Mouse (Mus musculus): ENCODE results near the gene Zmynd11. TPM values are rescaled to one million over a fixed set of nuclear protein-coding genes. Genes with fewer than 3 reads are reported as not detected.

Gene Zmynd11
- polyA plus RNA-seq, 1 experiment from 2014 or later = 163 TPM

GRCm38 (mm10) chr13:9713462-9714134 is 51.5 kb downstream of the Zmynd11 start:
- H3K4me3 ChIP-seq (ENCODE audit: low read depth, low read length) = no peak overlapping the region
- 78% methylated on average over 6 of the region's 6 CpGs for whole genome bisulfite sequencing

GRCm38 (mm10) chr13:9712971-9713370 is 52.2 kb downstream of the Zmynd11 start:
- ATAC-seq (ENCODE audit: insufficient read depth) (no peak), DNase-seq (no peak)
- no peak for TF ChIP-seq CTCF (IDR thresholded peaks at IDR 0.05; ENCODE audit: low read depth)
- Histone ChIP-seq H3K27ac (ENCODE audit: low read depth) (no peak overlapping the region), H3K27me3 (ENCODE audit: insufficient read depth, low read length) (no peaks in the 10 kb centered on the region), H3K9ac (no peak overlapping the region), H3K4me2 (no peak overlapping the region), H3K4me3 (ENCODE audit: low read depth, low read length) (no peak overlapping the region), H3K9me3 (ENCODE audit: low read depth, low read length) (no peaks in the 10 kb centered on the region), H3K36me3 (ENCODE audit: insufficient read depth) (peaks cover 33% of the 10 kb centered on the region), H3K4me1 (ENCODE audit: insufficient read depth) (no peaks in the 10 kb centered on the region)
- WGBS = 88% methylated on average over 3 of the region's 3 CpGs

More at GRCm38 (mm10) chr13:9713462-9714134, 51.5 kb downstream of the Zmynd11 start:
- Histone ChIP-seq H3K4me1 (ENCODE audit: insufficient read depth) (no peaks in the 10 kb centered on the region), H3K4me2 (no peak overlapping the region), H3K36me3 (ENCODE audit: insufficient read depth) (peaks cover 26% of the 10 kb centered on the region), H3K9me3 (ENCODE audit: low read depth, low read length) (no peaks in the 10 kb centered on the region), H3K27me3 (ENCODE audit: insufficient read depth, low read length) (no peaks in the 10 kb centered on the region), H3K27ac (ENCODE audit: low read depth) (no peak overlapping the region), H3K9ac (no peak overlapping the region)
- TF ChIP-seq CTCF (IDR thresholded peaks at IDR 0.05; ENCODE audit: low read depth) = no peak
- no peak for DNase-seq
- ATAC-seq (ENCODE audit: insufficient read depth) = no peak

GRCm38 (mm10) chr13:9712409-9712808 is 52.7 kb downstream of the Zmynd11 start:
- no peak overlapping the region for H3K4me3 ChIP-seq (ENCODE audit: low read depth, low read length)
- no peak overlapping the region for H3K27ac ChIP-seq (ENCODE audit: low read depth)
- H3K9me3 ChIP-seq (ENCODE audit: low read depth, low read length) = no peaks in the 10 kb centered on the region
- no peak overlapping the region for H3K4me2 ChIP-seq
- ATAC-seq (ENCODE audit: insufficient read depth) (no peak), DNase-seq (no peak)
- TF ChIP-seq CTCF (IDR thresholded peaks at IDR 0.05; ENCODE audit: low read depth) = no peak
- H3K36me3 ChIP-seq (ENCODE audit: insufficient read depth) = peaks cover 33% of the 10 kb centered on the region
- WGBS = 97% methylated on average over 1 of the region's 1 CpGs
- no peaks in the 10 kb centered on the region for H3K27me3 ChIP-seq (ENCODE audit: insufficient read depth, low read length)
- no peak overlapping the region for H3K9ac ChIP-seq
- no peaks in the 10 kb centered on the region for H3K4me1 ChIP-seq (ENCODE audit: insufficient read depth)

- WGBS = 70% methylated on average over 7 of the region's 7 CpGs
- Histone ChIP-seq H3K9ac (no peak overlapping the region), H3K4me2 (no peak overlapping the region), H3K27ac (ENCODE audit: low read depth) (no peak overlapping the region), H3K36me3 (ENCODE audit: insufficient read depth) (peaks cover 29% of the 10 kb centered on the region), H3K4me1 (ENCODE audit: insufficient read depth) (no peaks in the 10 kb centered on the region), H3K27me3 (ENCODE audit: insufficient read depth, low read length) (no peaks in the 10 kb centered on the region), H3K4me3 (ENCODE audit: low read depth, low read length) (no peak overlapping the region), H3K9me3 (ENCODE audit: low read depth, low read length) (no peaks in the 10 kb centered on the region)
- DNase-seq = no peak
- ATAC-seq (ENCODE audit: insufficient read depth) = no peak
- TF ChIP-seq CTCF (IDR thresholded peaks at IDR 0.05; ENCODE audit: low read depth) = no peak
These were observed 56.5 kb downstream of the Zmynd11 start for GRCm38 (mm10) chr13:9708433-9709240.

GRCm38 (mm10) chr13:9706720-9707119 is 58.4 kb downstream of the Zmynd11 start:
- no peak overlapping the region for H3K9ac ChIP-seq
- H3K36me3 ChIP-seq (ENCODE audit: insufficient read depth) = peaks cover 29% of the 10 kb centered on the region
- H3K4me2 ChIP-seq = no peak overlapping the region
- WGBS = 82% methylated on average over 8 of the region's 8 CpGs
- H3K4me1 ChIP-seq (ENCODE audit: insufficient read depth) = no peaks in the 10 kb centered on the region
- DNase-seq (no peak), ATAC-seq (ENCODE audit: insufficient read depth) (no peak)
- no peaks in the 10 kb centered on the region for H3K27me3 ChIP-seq (ENCODE audit: insufficient read depth, low read length)
- H3K4me3 ChIP-seq (ENCODE audit: low read depth, low read length) = no peak overlapping the region
- no peak overlapping the region for H3K27ac ChIP-seq (ENCODE audit: low read depth)
- no peaks in the 10 kb centered on the region for H3K9me3 ChIP-seq (ENCODE audit: low read depth, low read length)
- TF ChIP-seq CTCF (IDR thresholded peaks at IDR 0.05; ENCODE audit: low read depth) = no peak

GRCm38 (mm10) chr13:9702615-9703235 is 62.4 kb downstream of the Zmynd11 start:
- H3K9me3 ChIP-seq (ENCODE audit: low read depth, low read length) = no peaks in the 10 kb centered on the region
- H3K9ac ChIP-seq = no peak overlapping the region
- no peak for TF ChIP-seq CTCF (IDR thresholded peaks at IDR 0.05; ENCODE audit: low read depth)
- no peak overlapping the region for H3K27ac ChIP-seq (ENCODE audit: low read depth)
- ATAC-seq (ENCODE audit: insufficient read depth) (no peak), DNase-seq (no peak)
- H3K4me2 ChIP-seq = no peak overlapping the region
- H3K4me3 ChIP-seq (ENCODE audit: low read depth, low read length) = no peak overlapping the region
- WGBS = 67% methylated on average over 12 of the region's 12 CpGs
- no peaks in the 10 kb centered on the region for H3K27me3 ChIP-seq (ENCODE audit: insufficient read depth, low read length)
- H3K36me3 ChIP-seq (ENCODE audit: insufficient read depth) = peaks cover 22% of the 10 kb centered on the region
- no peaks in the 10 kb centered on the region for H3K4me1 ChIP-seq (ENCODE audit: insufficient read depth)

- no peaks in the 10 kb centered on the region for H3K27me3 ChIP-seq (ENCODE audit: insufficient read depth, low read length)
- H3K27ac ChIP-seq (ENCODE audit: low read depth) = no peak overlapping the region
- no peak overlapping the region for H3K4me3 ChIP-seq (ENCODE audit: low read depth, low read length)
- H3K4me2 ChIP-seq = no peak overlapping the region
- H3K9me3 ChIP-seq (ENCODE audit: low read depth, low read length) = no peaks in the 10 kb centered on the region
- H3K4me1 ChIP-seq (ENCODE audit: insufficient read depth) = 0 out of 2 replicates have a peak, but pooled peaks cover 5% of the 10 kb centered on the region
- no peak overlapping the region for H3K9ac ChIP-seq
- DNase-seq = no peak
- ATAC-seq (ENCODE audit: insufficient read depth) = no peak
- no peak for TF ChIP-seq CTCF (IDR thresholded peaks at IDR 0.05; ENCODE audit: low read depth)
- WGBS = 92% methylated on average over 4 of the region's 4 CpGs
- H3K36me3 ChIP-seq (ENCODE audit: insufficient read depth) = peaks cover 63% of the 10 kb centered on the region
These were observed 67.8 kb downstream of the Zmynd11 start for GRCm38 (mm10) chr13:9697340-9697739.
